26 mouse cellular contexts compared by ENCODE assay signal in genomic region chr14:55507801-55508200, GRCm38 (mm10). TPM values are rescaled to one million over a fixed set of nuclear protein-coding genes. Genes with fewer than 3 reads are reported as not detected.
"Had no signal": no experiment of that assay in that cellular context is flagged by ENCODE, and none has a peak within 500 bp of the region (broad histone marks: within the 10 kb centered on the region; RNA-seq: fewer than 3 reads in every experiment).

No protein-coding gene starts in this region.

- H3K4me3 ChIP-seq: kidney, embryonic 15.5 days; liver, embryonic 13.5 days; midbrain, embryonic 10.5 days; neural tube, embryonic 12.5 days; neural tube, embryonic 15.5 days had no signal

- H3K9ac ChIP-seq: kidney, embryonic 15.5 days; liver, embryonic 13.5 days; neural tube, embryonic 12.5 days; neural tube, embryonic 15.5 days had no signal

- H3K9me3 ChIP-seq: kidney, embryonic 15.5 days; liver, embryonic 13.5 days; midbrain, embryonic 10.5 days; neural tube, embryonic 12.5 days; neural tube, embryonic 15.5 days had no signal

- DNase-seq: kidney, adult 11 months; kidney, adult 8-10 months; kidney, postnatal 10 days; kidney, postnatal 36 days; left cerebral cortex, postnatal 4 days; liver, embryonic 13.5 days; lung, adult 2 months; lung, postnatal 14 days; lung, postnatal 4 days; midbrain, embryonic 14.5 days; right cerebral cortex, adult 18-20 months; right cerebral cortex, postnatal 14 days; right cerebral cortex, postnatal 4 days; thymus, adult 2 months; thymus, postnatal 14 days; thymus, postnatal 4 days had no signal

- H3K27ac ChIP-seq: kidney, embryonic 15.5 days; liver, embryonic 13.5 days; midbrain, embryonic 10.5 days; neural tube, embryonic 12.5 days; neural tube, embryonic 15.5 days; stomach, postnatal 0 days had no signal

- H3K36me3 ChIP-seq: kidney, embryonic 15.5 days; liver, embryonic 13.5 days had no signal

- H3K27me3 ChIP-seq: neural tube, embryonic 15.5 days had no signal

- H3K4me2 ChIP-seq: kidney, embryonic 15.5 days; liver, embryonic 13.5 days; neural tube, embryonic 12.5 days; neural tube, embryonic 15.5 days had no signal

RNA-seq across cellular contexts. Expression of gene Cpne6, which starts 2.4 kb away (rescaled TPM):
- total RNA-seq: liver, adult 2 months; megakaryocyte progenitor cell, adult 5-6 weeks had no signal
- polyA plus RNA-seq: liver, adult 2 months; liver, embryonic 16.5 days had no signal

RNA-seq across cellular contexts. Expression of gene Nrl, which starts 17.0 kb away (rescaled TPM):
- total RNA-seq: liver, adult 2 months; megakaryocyte progenitor cell, adult 5-6 weeks had no signal
- polyA plus RNA-seq: kidney, embryonic 15.5 days; liver, adult 2 months; liver, embryonic 13.5 days; liver, embryonic 16.5 days; lung, adult 2 months; lung, embryonic 16.5 days; midbrain, embryonic 10.5 days; midbrain, embryonic 14.5 days; stomach, embryonic 14.5 days; stomach, postnatal 0 days had no signal
